Mouse (Mus musculus): ENCODE data around the gene Olfr194. TPM values are rescaled to one million over a fixed set of nuclear protein-coding genes. Genes with fewer than 3 reads are reported as not detected.
"Not testable (repeated sequence)": the region's sequence is repeated elsewhere in the genome, so short reads cannot be mapped to it uniquely, and the experiment has no call there.

Gene Olfr194
- total RNA-seq (2014; rRNA removed): not detected in 2 replicates
- polyA plus RNA-seq (2015; fragmentation: Nextera tagmentation; extraction: Ambion mirVana): not detected in 2 replicates

- no peaks in the 10 kb centered on the region for H3K27me3 ChIP-seq (ENCODE audit: insufficient read depth, low read length)
- ATAC-seq (no peak), DNase-seq (no peak)
- no peak within 1 kb of the TSS for H3K4me3 ChIP-seq (ENCODE audit: low read depth, low read length)
- H3K9ac ChIP-seq: no peak within 1 kb of the TSS
- no peaks in the 10 kb centered on the region for H3K4me1 ChIP-seq (ENCODE audit: insufficient read depth)
- H3K27ac ChIP-seq (ENCODE audit: low read depth, low read length): no peak within 1 kb of the TSS
- H3K9me3 ChIP-seq (ENCODE audit: low read length): no peaks in the 10 kb centered on the region
- TF ChIP-seq CTCF (IDR thresholded peaks at IDR 0.05; ENCODE audit: low read depth): no peak
- no peak within 1 kb of the TSS for H3K4me2 ChIP-seq (ENCODE audit: low read depth)
- H3K36me3 ChIP-seq (ENCODE audit: insufficient read depth): no peaks in the 10 kb centered on the region
Observed at GRCm38 (mm10) chr16:59120969-59121368, at the start of gene Olfr194. Gene Olfr194, minus strand, starts transcription at chr16:59121069.

- Histone ChIP-seq H3K27me3 (ENCODE audit: insufficient read depth, low read length) (no peaks in the 10 kb centered on the region), H3K36me3 (ENCODE audit: insufficient read depth) (no peaks in the 10 kb centered on the region), H3K4me2 (ENCODE audit: low read depth) (no peak within 1 kb of the TSS), H3K4me3 (ENCODE audit: low read depth, low read length) (no peak within 1 kb of the TSS), H3K4me1 (ENCODE audit: insufficient read depth) (no peaks in the 10 kb centered on the region), H3K9me3 (ENCODE audit: low read length) (no peaks in the 10 kb centered on the region), H3K9ac (no peak within 1 kb of the TSS), H3K27ac (ENCODE audit: low read depth, low read length) (no peak within 1 kb of the TSS)
- 75% methylated on average over 3 of the region's 3 CpGs for WGBS
- DNase-seq (no peak), ATAC-seq (no peak)
- no peak for TF ChIP-seq CTCF (IDR thresholded peaks at IDR 0.05; ENCODE audit: low read depth)
Observed at GRCm38 (mm10) chr16:59170354-59170753, 49.5 kb upstream of the Olfr194 start, which contains the start of gene Olfr196. Gene Olfr196, minus strand, starts transcription at chr16:59170454.

- ATAC-seq (no peak), DNase-seq (no peak)
- 92% methylated on average over 2 of the region's 2 CpGs for WGBS
Observed at GRCm38 (mm10) chr16:59151996-59152395, 31.1 kb upstream of the Olfr194 start.

GRCm38 (mm10) chr16:59146746-59147145, 25.9 kb upstream of the Olfr194 start, which contains the start of gene Olfr195:
Gene Olfr195, plus strand, starts transcription at chr16:59147046.
- H3K27me3 ChIP-seq (ENCODE audit: insufficient read depth, low read length): no peaks in the 10 kb centered on the region
- ATAC-seq: no peak
- H3K27ac ChIP-seq (ENCODE audit: low read depth, low read length): no peak within 1 kb of the TSS
- no peak for TF ChIP-seq CTCF (IDR thresholded peaks at IDR 0.05; ENCODE audit: low read depth)
- H3K4me1 ChIP-seq (ENCODE audit: insufficient read depth): no peaks in the 10 kb centered on the region
- no peak for DNase-seq
- H3K9me3 ChIP-seq (ENCODE audit: low read length): no peaks in the 10 kb centered on the region
- no peak within 1 kb of the TSS for H3K4me2 ChIP-seq (ENCODE audit: low read depth)
- H3K36me3 ChIP-seq (ENCODE audit: insufficient read depth): no peaks in the 10 kb centered on the region
- H3K9ac ChIP-seq: no peak within 1 kb of the TSS
- WGBS: 97% methylated on average over 1 of the region's 1 CpGs
- no peak within 1 kb of the TSS for H3K4me3 ChIP-seq (ENCODE audit: low read depth, low read length)

More at GRCm38 (mm10) chr16:59151996-59152395, 31.1 kb upstream of the Olfr194 start:
- Histone ChIP-seq H3K4me1 (ENCODE audit: insufficient read depth) (no peaks in the 10 kb centered on the region), H3K9ac (no peak overlapping the region), H3K4me2 (ENCODE audit: low read depth) (no peak overlapping the region), H3K27ac (ENCODE audit: low read depth, low read length) (no peak overlapping the region), H3K4me3 (ENCODE audit: low read depth, low read length) (no peak overlapping the region), H3K27me3 (ENCODE audit: insufficient read depth, low read length) (no peaks in the 10 kb centered on the region), H3K36me3 (ENCODE audit: insufficient read depth) (no peaks in the 10 kb centered on the region), H3K9me3 (ENCODE audit: low read length) (no peaks in the 10 kb centered on the region)
- no peak for TF ChIP-seq CTCF (IDR thresholded peaks at IDR 0.05; ENCODE audit: low read depth)

- no peaks in the 10 kb centered on the region for H3K9me3 ChIP-seq (ENCODE audit: low read length)
- H3K27ac ChIP-seq (ENCODE audit: low read depth, low read length): no peak overlapping the region
- DNase-seq (no peak), ATAC-seq (no peak)
- no peak for TF ChIP-seq CTCF (IDR thresholded peaks at IDR 0.05; ENCODE audit: low read depth)
- H3K27me3 ChIP-seq (ENCODE audit: insufficient read depth, low read length): no peaks in the 10 kb centered on the region
- no peaks in the 10 kb centered on the region for H3K36me3 ChIP-seq (ENCODE audit: insufficient read depth)
- no peak overlapping the region for H3K4me3 ChIP-seq (ENCODE audit: low read depth, low read length)
- H3K9ac ChIP-seq: no peak overlapping the region
- no peak overlapping the region for H3K4me2 ChIP-seq (ENCODE audit: low read depth)
- no peaks in the 10 kb centered on the region for H3K4me1 ChIP-seq (ENCODE audit: insufficient read depth)
Observed at GRCm38 (mm10) chr16:59141105-59141504, 20.2 kb upstream of the Olfr194 start.

- 94% methylated on average over 1 of the region's 1 CpGs for WGBS
- Histone ChIP-seq H3K4me2 (ENCODE audit: low read depth) (no peak overlapping the region), H3K4me3 (ENCODE audit: low read depth, low read length) (no peak overlapping the region), H3K4me1 (ENCODE audit: insufficient read depth) (no peaks in the 10 kb centered on the region), H3K27me3 (ENCODE audit: insufficient read depth, low read length) (no peaks in the 10 kb centered on the region), H3K36me3 (ENCODE audit: insufficient read depth) (no peaks in the 10 kb centered on the region), H3K27ac (ENCODE audit: low read depth, low read length) (no peak overlapping the region), H3K9me3 (ENCODE audit: low read length) (no peaks in the 10 kb centered on the region), H3K9ac (no peak overlapping the region)
- ATAC-seq: no peak
- TF ChIP-seq CTCF (IDR thresholded peaks at IDR 0.05; ENCODE audit: low read depth): no peak
- no peak for DNase-seq
Observed at GRCm38 (mm10) chr16:59130740-59131139, 9.9 kb upstream of the Olfr194 start.

- Histone ChIP-seq H3K4me1 (ENCODE audit: insufficient read depth) (no peaks in the 10 kb centered on the region), H3K9ac (no peak within 1 kb of the TSS), H3K4me3 (ENCODE audit: low read depth, low read length) (no peak within 1 kb of the TSS), H3K9me3 (ENCODE audit: low read length) (no peaks in the 10 kb centered on the region), H3K4me2 (ENCODE audit: low read depth) (no peak within 1 kb of the TSS), H3K36me3 (ENCODE audit: insufficient read depth) (no peaks in the 10 kb centered on the region), H3K27ac (ENCODE audit: low read depth, low read length) (no peak within 1 kb of the TSS), H3K27me3 (ENCODE audit: insufficient read depth, low read length) (no peaks in the 10 kb centered on the region)
- WGBS: 77% methylated on average over 1 of the region's 1 CpGs
- no peak for ATAC-seq
- no peak for TF ChIP-seq CTCF (IDR thresholded peaks at IDR 0.05; ENCODE audit: low read depth)
- no peak for DNase-seq
Observed at GRCm38 (mm10) chr16:59111781-59112180, 9.1 kb downstream of the Olfr194 start, which contains the start of gene Olfr193. Gene Olfr193, minus strand, starts transcription at chr16:59111881.

GRCm38 (mm10) chr16:59108522-59108921, 12.3 kb downstream of the Olfr194 start:
- not testable (repeated sequence) for H3K4me1 ChIP-seq (ENCODE audit: insufficient read depth); H3K4me2 ChIP-seq (ENCODE audit: low read depth); H3K4me3 ChIP-seq (ENCODE audit: low read depth, low read length); H3K9me3 ChIP-seq (ENCODE audit: low read length); H3K27me3 ChIP-seq (ENCODE audit: insufficient read depth, low read length); H3K9ac ChIP-seq; ATAC-seq; DNase-seq; H3K36me3 ChIP-seq (ENCODE audit: insufficient read depth); H3K27ac ChIP-seq (ENCODE audit: low read depth, low read length)
- WGBS: 63% methylated on average over 5 of the region's 5 CpGs
